Mouse (Mus musculus) large intestine, adult 2 months (tissue): Measurements from ENCODE around the gene Hps4. TPM values are rescaled to one million over a fixed set of nuclear protein-coding genes. Genes with fewer than 3 reads are reported as not detected.
"Not testable (repeated sequence)": the region's sequence is repeated elsewhere in the genome, so short reads cannot be mapped to it uniquely, and the experiment has no call there.

Source experiments
- DNase-seq: peaks from one replicate; pipeline ENCODE4 v3.0.0-alpha.2; 2012; ENCODE audit warnings: low read depth, low spot score
- WGBS: fragments of 180-500 bp; shearing (Covaris S2); methylation state at CpG from one replicate; pipeline ENCODE4 v1.1.7; 2018; 5-methylcytosine and 5-hydroxymethylcytosine counted together
- polyA plus RNA-seq: library from polyadenylated mRNA; depleted of rRNA; stranded (reverse); fragments of >200 nt; gene quantifications from 2 replicates; pipeline ENCODE4 v1.2.3, GENCODE M21; 2012; rRNA removed

Gene Hps4
- 31.9 and 43.7 TPM in 2 replicates for polyA plus RNA-seq

- DNase-seq, result no peak
- WGBS, result 1% methylated on average over 64 of the region's 64 CpGs
These were observed at the start of gene Hps4, which contains the start of gene Srrd for GRCm38 (mm10) chr5:112342463-112343204. Gene Hps4 (plus strand): TSS chr5:112343083. Gene Srrd (minus strand): TSS chr5:112343040.

GRCm38 (mm10) chr5:112293800-112294199 lies 49.1 kb upstream of the Hps4 start:
- 48% methylated on average over 2 of the region's 2 CpGs for WGBS
- DNase-seq, result no peak

GRCm38 (mm10) chr5:112294696-112295095 lies 48.2 kb upstream of the Hps4 start:
- DNase-seq, result no peak
- 85% methylated on average over 4 of the region's 4 CpGs for WGBS

GRCm38 (mm10) chr5:112295162-112295561 lies 47.7 kb upstream of the Hps4 start:
- WGBS, result 77% methylated on average over 8 of the region's 8 CpGs
- DNase-seq, result no peak

- 80% methylated on average over 8 of the region's 8 CpGs for WGBS
- no peak for DNase-seq
These were observed 47.3 kb upstream of the Hps4 start for GRCm38 (mm10) chr5:112295564-112295963.

DNA sequence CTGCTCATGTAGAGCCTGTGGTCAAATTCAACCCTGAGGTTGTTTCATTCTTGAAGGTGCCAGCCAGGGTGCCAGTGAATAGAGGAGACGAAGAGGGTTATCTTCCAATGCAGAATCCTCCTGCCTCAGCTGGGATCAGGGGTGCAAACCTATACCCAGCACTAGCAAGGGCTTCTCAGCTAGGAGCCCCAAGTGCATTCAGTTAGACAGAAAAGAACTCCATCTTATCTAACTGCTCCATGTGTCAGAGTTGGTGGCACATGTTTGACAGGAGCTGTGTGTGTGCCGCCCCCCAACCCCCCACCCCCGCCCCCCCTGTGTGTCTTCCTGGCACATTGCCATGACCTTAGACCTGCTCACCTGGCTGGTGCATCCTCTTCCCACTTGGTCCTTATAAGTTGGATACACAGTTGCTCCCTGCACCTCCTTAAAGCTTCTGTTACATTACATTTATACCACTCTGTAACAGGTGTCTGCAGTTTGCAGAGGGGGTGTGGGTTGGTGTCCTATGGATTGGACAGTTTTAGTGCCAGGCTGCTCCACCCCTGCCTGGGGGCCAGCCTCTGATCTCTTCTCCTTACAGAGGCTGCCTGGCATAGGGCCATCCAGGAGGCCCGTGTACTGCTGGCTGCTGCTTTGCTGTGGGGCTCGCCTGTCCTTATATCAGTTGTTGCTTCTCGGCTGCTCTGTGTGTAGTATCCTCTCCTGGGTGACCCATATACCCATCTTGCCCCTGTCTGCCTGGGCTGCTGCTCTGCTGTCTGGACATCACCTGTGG lies 46.3 kb upstream of the Hps4 start:
- DNase-seq, result no peak
- WGBS, result 29% methylated on average over 6 of the region's 6 CpGs

- 67% methylated on average over 2 of the region's 2 CpGs for WGBS
- no peak for DNase-seq
These were observed 45.6 kb upstream of the Hps4 start for GRCm38 (mm10) chr5:112297257-112297656.

GRCm38 (mm10) chr5:112298226-112298988 lies 44.5 kb upstream of the Hps4 start:
- no peak for DNase-seq

GRCm38 (mm10) chr5:112299399-112299798 lies 43.5 kb upstream of the Hps4 start:
- WGBS, result 83% methylated on average over 4 of the region's 4 CpGs
- DNase-seq, result no peak

More at GRCm38 (mm10) chr5:112298226-112298988, 44.5 kb upstream of the Hps4 start:
- WGBS, result 83% methylated on average over 12 of the region's 12 CpGs

GRCm38 (mm10) chr5:112300112-112300511 lies 42.8 kb upstream of the Hps4 start:
- WGBS, result 89% methylated on average over 2 of the region's 2 CpGs
- DNase-seq, result no peak

DNA sequence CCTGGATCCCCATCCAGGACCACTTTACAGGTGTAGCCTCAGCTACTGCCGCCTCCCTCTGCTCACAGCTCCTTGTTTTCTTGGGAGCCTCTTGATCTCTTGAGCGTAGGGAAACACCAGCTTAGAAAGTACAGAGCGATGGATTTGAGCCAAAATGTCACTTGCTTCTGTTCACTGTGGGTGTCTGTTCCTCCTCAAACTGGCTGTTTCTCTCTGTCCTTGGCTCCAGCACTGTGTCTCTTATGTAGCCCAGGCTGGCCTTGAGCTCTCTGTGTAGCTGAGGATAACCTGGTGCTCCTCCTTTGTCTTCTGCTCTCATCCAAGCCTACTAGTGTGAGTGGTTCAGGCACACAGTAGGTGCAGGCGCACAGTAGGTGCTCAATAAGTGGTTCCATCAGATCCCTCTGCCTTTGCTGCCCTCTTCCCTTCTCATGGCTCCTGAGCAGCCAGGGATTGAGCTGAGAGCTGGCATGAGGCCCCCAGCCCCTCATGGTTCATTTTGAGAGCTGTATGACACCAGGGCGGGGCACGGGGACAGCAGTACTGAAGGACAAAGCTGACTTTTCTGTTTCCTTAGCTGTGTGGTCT lies 42.1 kb upstream of the Hps4 start:
- 80% methylated on average over 6 of the region's 6 CpGs for WGBS
- DNase-seq, result no peak

GRCm38 (mm10) chr5:112301694-112302093 lies 41.2 kb upstream of the Hps4 start:
- WGBS, result 79% methylated on average over 4 of the region's 4 CpGs
- no peak for DNase-seq

DNA sequence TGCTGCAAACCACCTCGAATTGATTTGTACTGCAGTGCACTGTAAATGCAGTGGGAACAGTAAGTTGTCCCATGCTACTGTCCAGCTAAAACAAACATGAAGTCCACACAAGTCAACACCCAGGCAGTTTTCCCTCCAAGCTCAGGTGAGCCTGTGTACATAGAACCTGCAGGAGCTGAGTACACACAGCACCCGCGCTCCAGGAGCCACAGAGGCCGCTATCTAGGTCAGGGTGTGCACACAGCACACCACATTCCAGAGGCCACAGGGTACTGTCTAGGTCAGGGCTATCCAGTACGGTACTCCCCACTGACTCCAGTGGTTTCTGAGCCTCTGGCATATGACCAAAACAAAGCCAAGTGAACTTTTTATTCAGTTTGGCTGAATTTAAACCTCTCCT lies 40.6 kb upstream of the Hps4 start:
- no peak for DNase-seq
- 37% methylated on average over 5 of the region's 5 CpGs for WGBS

GRCm38 (mm10) chr5:112305842-112306241 lies 37.0 kb upstream of the Hps4 start:
- no peak for DNase-seq
- WGBS, result 92% methylated on average over 5 of the region's 5 CpGs

- 83% methylated on average over 11 of the region's 11 CpGs for WGBS
- no peak for DNase-seq
These were observed 29.5 kb upstream of the Hps4 start for GRCm38 (mm10) chr5:112313222-112313885.

GRCm38 (mm10) chr5:112316468-112316867 lies 26.4 kb upstream of the Hps4 start:
- DNase-seq, result no peak
- WGBS, result 85% methylated on average over 5 of the region's 5 CpGs

GRCm38 (mm10) chr5:112317328-112317727 lies 25.6 kb upstream of the Hps4 start:
- 16% methylated on average over 5 of the region's 5 CpGs for WGBS
- no peak for DNase-seq

DNA sequence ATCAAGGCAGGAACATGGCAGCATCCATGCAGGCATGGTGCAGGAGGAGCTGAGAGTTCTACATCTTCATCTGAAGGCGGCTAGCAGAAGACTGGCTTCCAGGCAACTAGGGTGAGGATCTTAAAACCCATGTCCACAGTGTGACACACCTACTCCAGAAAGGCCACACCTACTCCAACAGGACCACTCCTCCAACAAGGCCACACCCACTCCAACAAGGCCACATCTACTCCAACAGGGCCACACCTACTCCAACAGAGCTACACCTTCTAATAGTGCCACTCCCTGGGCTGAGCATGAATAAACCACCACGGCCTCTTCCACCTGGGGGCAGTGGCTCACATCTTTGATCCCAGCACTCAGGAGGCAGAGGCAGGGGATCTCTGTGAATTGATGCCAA lies 23.5 kb upstream of the Hps4 start:
- 42% methylated on average over 2 of the region's 2 CpGs for WGBS
- not testable (repeated sequence) for DNase-seq

DNA sequence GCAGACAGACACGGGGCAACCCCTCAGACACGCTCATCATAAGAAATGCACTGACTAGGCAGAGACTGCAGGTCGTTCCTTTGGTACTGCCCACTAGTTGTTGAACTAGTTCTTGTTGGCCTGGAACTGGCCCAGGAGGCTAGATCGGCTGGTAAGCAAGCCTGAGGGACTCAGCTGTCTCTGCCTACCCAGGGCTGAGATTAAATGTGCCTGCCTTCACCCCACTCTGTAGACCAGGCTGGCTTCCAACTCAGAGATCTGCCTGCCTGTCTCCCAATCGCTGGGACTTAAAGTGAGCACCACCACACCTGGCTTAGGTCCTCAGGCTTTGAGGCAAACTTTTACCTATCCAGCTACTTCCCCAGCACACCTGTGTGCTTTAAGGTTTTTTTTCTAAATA lies 22.5 kb upstream of the Hps4 start:
- no peak for DNase-seq
- WGBS, result 63% methylated on average over 5 of the region's 5 CpGs
